Mouse (Mus musculus): ENCODE measurements around the gene Aldh1a3. TPM values are rescaled to one million over a fixed set of nuclear protein-coding genes. Genes with fewer than 3 reads are reported as not detected.
A peak's percentile ranks its signal among the peaks of the same experiment; 100 is the strongest.

Gene Aldh1a3
- polyA plus RNA-seq, 1 experiment: 4.0 TPM

DNA sequence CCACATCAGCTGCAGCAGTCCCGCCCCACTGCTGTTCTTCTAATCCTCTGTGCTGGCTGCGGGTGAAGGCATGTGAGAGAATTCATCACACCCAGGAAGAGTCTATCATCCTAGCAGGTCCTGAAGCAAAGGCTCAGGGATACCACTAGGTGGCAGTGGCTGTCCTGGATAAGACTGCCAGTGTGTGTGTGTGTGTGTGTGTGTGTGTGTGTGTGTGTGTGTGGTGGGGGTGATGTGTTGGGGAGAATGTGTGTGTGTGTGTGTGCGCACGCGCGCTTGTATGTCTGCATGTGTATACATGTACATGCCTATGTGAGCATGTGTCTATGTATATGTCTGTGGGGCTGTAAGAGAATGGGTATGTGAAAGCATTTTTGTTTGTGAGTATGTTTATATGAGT, 17.9 kb downstream of the Aldh1a3 start:
- Histone ChIP-seq H3K4me3 (ENCODE audit: insufficient read depth, poor library complexity, severe bottlenecking) (no peak overlapping the region), H3K79me2 (ENCODE audit: control insufficient read depth, insufficient read depth) (no peaks in the 10 kb centered on the region), H3ac (ENCODE audit: control insufficient read depth, insufficient read length, low read depth) (no peak overlapping the region), H3K36me3 (ENCODE audit: control insufficient read depth, insufficient read depth) (no peaks in the 10 kb centered on the region), H3K79me3 (ENCODE audit: low read depth) (no peaks in the 10 kb centered on the region), H3K27me3 (ENCODE audit: control insufficient read depth, insufficient read depth, insufficient read length) (no peaks in the 10 kb centered on the region)
- peak; percentile 76 for TF ChIP-seq CTCF (IDR thresholded peaks at IDR 0.05; ENCODE audit: control insufficient read depth, insufficient read depth, insufficient read length)
- no peak for TF ChIP-seq MAX (IDR thresholded peaks at IDR 0.05)
- TF ChIP-seq FOSL1 (IDR thresholded peaks at IDR 0.05; ENCODE audit: insufficient read depth, low read length, poor library complexity, severe bottlenecking): no peak
- no peak for TF ChIP-seq MYOG (IDR thresholded peaks at IDR 0.05; ENCODE audit: control insufficient read depth, extremely low read depth, insufficient read length)
- no peak for TF ChIP-seq CEBPB (IDR thresholded peaks at IDR 0.05; ENCODE audit: low read depth)
- no peak for TF ChIP-seq MYOD1 (IDR thresholded peaks at IDR 0.05; ENCODE audit: control insufficient read depth, insufficient read length, low read depth)

DNA sequence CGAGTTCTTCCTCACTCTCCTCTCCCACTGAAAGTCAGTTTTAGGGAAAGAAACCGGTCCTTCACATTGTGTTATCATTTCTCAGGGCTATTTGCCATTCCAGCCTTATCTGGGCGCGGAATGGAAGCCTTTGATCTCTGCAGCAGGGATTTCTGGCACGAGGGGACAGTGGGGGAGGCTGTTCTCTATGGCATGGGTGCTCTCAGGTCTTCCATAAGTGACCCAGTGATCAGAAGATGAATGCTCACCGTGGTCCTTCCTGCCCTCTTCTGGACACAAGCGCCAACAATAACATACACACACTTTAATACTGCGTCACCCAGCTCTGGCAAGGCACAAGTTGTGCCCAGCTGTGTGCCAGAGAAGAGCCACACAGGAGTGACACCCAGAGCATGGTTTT, 20.3 kb downstream of the Aldh1a3 start:
- TF ChIP-seq CEBPB (IDR thresholded peaks at IDR 0.05; ENCODE audit: low read depth): no peak
- no peak for TF ChIP-seq CTCF (IDR thresholded peaks at IDR 0.05; ENCODE audit: control insufficient read depth, insufficient read depth, insufficient read length)
- TF ChIP-seq FOSL1 (IDR thresholded peaks at IDR 0.05; ENCODE audit: insufficient read depth, low read length, poor library complexity, severe bottlenecking): no peak
- no peak for TF ChIP-seq MYOD1 (IDR thresholded peaks at IDR 0.05; ENCODE audit: control insufficient read depth, insufficient read length, low read depth)
- no peak for TF ChIP-seq USF1 (IDR thresholded peaks at IDR 0.05; ENCODE audit: low read depth)
- no peak for TF ChIP-seq MAX (IDR thresholded peaks at IDR 0.05)
- TF ChIP-seq MYOG (IDR thresholded peaks at IDR 0.05; ENCODE audit: control insufficient read depth, extremely low read depth, insufficient read length): no peak
- no peak overlapping the region for H3ac ChIP-seq (ENCODE audit: control insufficient read depth, insufficient read length, low read depth)
- H3K79me3 ChIP-seq (ENCODE audit: low read depth): no peaks in the 10 kb centered on the region
- H3K36me3 ChIP-seq (ENCODE audit: control insufficient read depth, insufficient read depth): no peaks in the 10 kb centered on the region
- no peak overlapping the region for H3K4me3 ChIP-seq (ENCODE audit: insufficient read depth, poor library complexity, severe bottlenecking)
- no peaks in the 10 kb centered on the region for H3K27me3 ChIP-seq (ENCODE audit: control insufficient read depth, insufficient read depth, insufficient read length)
- no peaks in the 10 kb centered on the region for H3K79me2 ChIP-seq (ENCODE audit: control insufficient read depth, insufficient read depth)

DNA sequence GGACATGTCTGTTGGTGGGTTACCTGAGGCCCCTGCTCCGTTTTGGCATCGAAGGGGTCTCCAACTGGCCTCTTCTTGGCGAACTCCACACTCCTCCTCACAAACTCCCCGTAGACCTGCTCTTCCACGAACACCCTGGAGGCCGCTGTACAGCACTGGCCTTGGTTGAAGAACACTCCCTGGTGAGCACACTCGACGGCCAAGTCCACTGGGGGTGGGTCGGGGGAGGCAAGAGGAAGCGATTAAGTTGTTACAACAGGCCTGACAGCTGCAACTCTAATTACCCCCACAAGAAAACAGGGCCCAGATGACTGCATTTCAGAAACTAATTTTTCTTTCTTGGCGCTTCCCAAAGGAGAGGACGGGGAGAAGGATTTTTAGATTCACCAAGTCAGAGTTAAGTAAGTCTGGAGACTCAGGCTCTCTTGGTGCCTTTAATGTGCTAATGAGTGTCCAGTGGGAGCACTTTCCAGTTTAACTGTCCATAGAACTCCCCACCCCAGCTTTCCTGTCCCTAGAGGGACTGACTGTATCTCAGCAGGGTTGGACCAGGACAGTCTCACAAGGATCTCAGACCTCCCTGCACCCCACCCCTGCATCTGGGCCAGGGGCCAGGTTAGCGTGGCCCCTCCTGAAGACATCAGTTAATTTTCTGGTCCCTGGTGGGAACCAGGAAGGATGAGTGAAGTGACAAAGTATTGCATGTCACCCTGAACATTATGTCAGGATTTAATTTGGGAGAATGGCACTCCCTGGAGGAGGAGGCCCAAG, 21.2 kb downstream of the Aldh1a3 start:
- no peak overlapping the region for H3ac ChIP-seq (ENCODE audit: control insufficient read depth, insufficient read length, low read depth)
- no peaks in the 10 kb centered on the region for H3K79me3 ChIP-seq (ENCODE audit: low read depth)
- no peaks in the 10 kb centered on the region for H3K36me3 ChIP-seq (ENCODE audit: control insufficient read depth, insufficient read depth)
- no peak for TF ChIP-seq FOSL1 (IDR thresholded peaks at IDR 0.05; ENCODE audit: insufficient read depth, low read length, poor library complexity, severe bottlenecking)
- no peak for TF ChIP-seq MYOG (IDR thresholded peaks at IDR 0.05; ENCODE audit: control insufficient read depth, extremely low read depth, insufficient read length)
- no peak for TF ChIP-seq MYOD1 (IDR thresholded peaks at IDR 0.05; ENCODE audit: control insufficient read depth, insufficient read length, low read depth)
- no peak for TF ChIP-seq CTCF (IDR thresholded peaks at IDR 0.05; ENCODE audit: control insufficient read depth, insufficient read depth, insufficient read length)
- TF ChIP-seq CEBPB (IDR thresholded peaks at IDR 0.05; ENCODE audit: low read depth): no peak
- TF ChIP-seq USF1 (IDR thresholded peaks at IDR 0.05; ENCODE audit: low read depth): no peak
- no peak for TF ChIP-seq MAX (IDR thresholded peaks at IDR 0.05)
- H3K79me2 ChIP-seq (ENCODE audit: control insufficient read depth, insufficient read depth): no peaks in the 10 kb centered on the region
- no peak overlapping the region for H3K4me3 ChIP-seq (ENCODE audit: insufficient read depth, poor library complexity, severe bottlenecking)
- no peaks in the 10 kb centered on the region for H3K27me3 ChIP-seq (ENCODE audit: control insufficient read depth, insufficient read depth, insufficient read length)

DNA sequence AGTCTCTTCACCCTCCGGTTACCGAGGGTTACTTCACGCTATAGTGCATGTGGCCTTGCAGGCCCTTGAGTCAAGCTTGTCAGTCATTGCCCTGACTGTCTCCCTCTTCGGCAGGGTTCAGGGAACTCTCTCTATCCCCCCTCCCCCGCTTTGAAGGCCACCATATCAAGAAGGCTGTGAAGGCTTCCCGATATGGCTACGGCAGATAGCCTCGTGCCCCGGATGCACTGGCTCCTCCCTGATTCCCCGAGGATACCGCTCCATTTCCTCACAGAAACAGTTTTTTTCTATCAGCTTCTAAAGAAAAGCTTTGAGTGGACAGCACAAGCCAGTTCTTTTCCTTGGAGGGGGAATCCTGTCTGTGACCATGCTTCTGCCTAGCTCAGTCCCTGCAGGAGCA, 21.8 kb downstream of the Aldh1a3 start:
- TF ChIP-seq FOSL1 (IDR thresholded peaks at IDR 0.05; ENCODE audit: insufficient read depth, low read length, poor library complexity, severe bottlenecking): no peak
- no peak for TF ChIP-seq CTCF (IDR thresholded peaks at IDR 0.05; ENCODE audit: control insufficient read depth, insufficient read depth, insufficient read length)
- Histone ChIP-seq H3K27me3 (ENCODE audit: control insufficient read depth, insufficient read depth, insufficient read length) (no peaks in the 10 kb centered on the region), H3K79me2 (ENCODE audit: control insufficient read depth, insufficient read depth) (no peaks in the 10 kb centered on the region), H3ac (ENCODE audit: control insufficient read depth, insufficient read length, low read depth) (no peak overlapping the region), H3K79me3 (ENCODE audit: low read depth) (no peaks in the 10 kb centered on the region), H3K4me3 (ENCODE audit: insufficient read depth, poor library complexity, severe bottlenecking) (no peak overlapping the region), H3K36me3 (ENCODE audit: control insufficient read depth, insufficient read depth) (no peaks in the 10 kb centered on the region)

DNA sequence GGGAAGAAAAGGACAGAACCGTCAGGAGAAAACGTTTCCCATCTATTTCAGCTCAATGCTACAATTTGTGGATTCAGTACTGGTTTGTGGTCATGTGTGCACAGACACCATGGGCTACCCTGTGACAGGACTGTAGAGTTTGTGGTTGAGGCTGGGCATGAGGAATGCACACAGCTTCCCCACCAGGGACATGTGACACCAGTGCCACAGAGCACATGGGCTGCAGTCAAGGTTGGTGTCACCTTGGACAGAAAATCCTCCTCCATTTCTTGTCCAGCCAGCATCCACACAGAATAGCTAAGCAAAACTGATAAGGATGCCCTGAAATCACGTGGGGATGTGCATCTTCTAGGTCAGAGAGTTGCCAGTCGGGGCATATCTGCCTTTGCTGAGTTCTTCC, 22.5 kb downstream of the Aldh1a3 start:
- Histone ChIP-seq H3K27me3 (ENCODE audit: control insufficient read depth, insufficient read depth, insufficient read length) (no peaks in the 10 kb centered on the region), H3K4me3 (ENCODE audit: insufficient read depth, poor library complexity, severe bottlenecking) (no peak overlapping the region)
- TF ChIP-seq CTCF (IDR thresholded peaks at IDR 0.05; ENCODE audit: control insufficient read depth, insufficient read depth, insufficient read length) (no peak), MYOG (IDR thresholded peaks at IDR 0.05; ENCODE audit: control insufficient read depth, extremely low read depth, insufficient read length) (no peak), FOSL1 (IDR thresholded peaks at IDR 0.05; ENCODE audit: insufficient read depth, low read length, poor library complexity, severe bottlenecking) (no peak), MYOD1 (IDR thresholded peaks at IDR 0.05; ENCODE audit: control insufficient read depth, insufficient read length, low read depth) (no peak), USF1 (IDR thresholded peaks at IDR 0.05; ENCODE audit: low read depth) (no peak), CEBPB (IDR thresholded peaks at IDR 0.05; ENCODE audit: low read depth) (no peak), MAX (IDR thresholded peaks at IDR 0.05) (no peak)

DNA sequence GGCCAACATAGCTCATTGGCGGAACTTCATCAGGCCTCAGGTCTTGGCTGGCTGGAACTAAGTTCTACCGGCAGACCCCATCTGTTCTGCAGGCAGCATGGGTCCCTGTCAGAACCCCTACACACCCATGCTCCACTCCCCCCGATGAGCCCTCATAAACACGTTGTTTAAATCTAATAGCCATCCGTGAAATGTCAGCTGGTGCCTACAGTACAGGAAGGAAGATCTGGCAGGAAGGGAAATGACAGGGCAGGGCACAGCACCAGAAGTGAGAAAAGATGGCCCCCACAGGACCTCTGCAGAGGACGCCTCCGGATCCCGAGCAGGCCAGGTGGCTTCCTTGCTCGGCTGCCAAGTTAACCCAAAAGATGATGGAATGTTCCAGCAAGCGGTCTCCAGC, 23.2 kb downstream of the Aldh1a3 start:
- no peaks in the 10 kb centered on the region for H3K79me3 ChIP-seq (ENCODE audit: low read depth)
- no peaks in the 10 kb centered on the region for H3K79me2 ChIP-seq (ENCODE audit: control insufficient read depth, insufficient read depth)
- no peak overlapping the region for H3K4me3 ChIP-seq (ENCODE audit: insufficient read depth, poor library complexity, severe bottlenecking)
- H3ac ChIP-seq (ENCODE audit: control insufficient read depth, insufficient read length, low read depth): no peak overlapping the region
- TF ChIP-seq CEBPB (IDR thresholded peaks at IDR 0.05; ENCODE audit: low read depth) (no peak), USF1 (IDR thresholded peaks at IDR 0.05; ENCODE audit: low read depth) (no peak), FOSL1 (IDR thresholded peaks at IDR 0.05; ENCODE audit: insufficient read depth, low read length, poor library complexity, severe bottlenecking) (no peak), MYOD1 (IDR thresholded peaks at IDR 0.05; ENCODE audit: control insufficient read depth, insufficient read length, low read depth) (no peak), MAX (IDR thresholded peaks at IDR 0.05) (no peak), MYOG (IDR thresholded peaks at IDR 0.05; ENCODE audit: control insufficient read depth, extremely low read depth, insufficient read length) (no peak), CTCF (IDR thresholded peaks at IDR 0.05; ENCODE audit: control insufficient read depth, insufficient read depth, insufficient read length) (no peak)
- H3K36me3 ChIP-seq (ENCODE audit: control insufficient read depth, insufficient read depth): no peaks in the 10 kb centered on the region
- no peaks in the 10 kb centered on the region for H3K27me3 ChIP-seq (ENCODE audit: control insufficient read depth, insufficient read depth, insufficient read length)

More for the DNA sequence above, 22.5 kb downstream of the Aldh1a3 start:
- Histone ChIP-seq H3ac (ENCODE audit: control insufficient read depth, insufficient read length, low read depth) (no peak overlapping the region), H3K36me3 (ENCODE audit: control insufficient read depth, insufficient read depth) (no peaks in the 10 kb centered on the region), H3K79me3 (ENCODE audit: low read depth) (no peaks in the 10 kb centered on the region), H3K79me2 (ENCODE audit: control insufficient read depth, insufficient read depth) (no peaks in the 10 kb centered on the region)
